Mouse (Mus musculus) olfactory bulb, adult 2 months (tissue): ENCODE results near the gene Eif5. TPM values are rescaled to one million over a fixed set of nuclear protein-coding genes. Genes with fewer than 3 reads are reported as not detected.

ENCODE experiments used
- H3K27ac ChIP-seq: fragments of 200-500 bp; 2 replicates; pipeline ENCODE4 v1.5.1; 2012; ENCODE audit warnings: low read depth, low read length; ENCODE audit not compliant: insufficient read depth
- H3K4me1 ChIP-seq: fragments of 200-500 bp; 2 replicates; pipeline ENCODE4 v1.6.1; 2012; ENCODE audit warnings: low read length; ENCODE audit not compliant: control insufficient read depth, insufficient read depth
- H3K4me3 ChIP-seq: fragments of 200-500 bp; 2 replicates; pipeline ENCODE4 v1.5.1; 2012; ENCODE audit warnings: mild to moderate bottlenecking, low read depth, low read length, moderate library complexity; ENCODE audit not compliant: insufficient read depth
- CTCF ChIP-seq: fragments of 200-500 bp; IDR thresholded peaks from 2 replicates; pipeline ENCODE4 v1.5.1; 2012; ENCODE audit warnings: low read depth, mild to moderate bottlenecking, low read length, moderate library complexity; ENCODE audit not compliant: insufficient read depth
- POLR2A ChIP-seq: fragments of 200-500 bp; IDR thresholded peaks from 2 replicates; pipeline ENCODE4 v1.6.1; 2012; ENCODE audit warnings: mild to moderate bottlenecking, low read depth, low read length, moderate library complexity; ENCODE audit not compliant: insufficient read depth
- WGBS: fragments of 180-500 bp; shearing (Covaris S2); methylation state at CpG from one replicate; pipeline ENCODE4 v1.1.7; 2018; 5-methylcytosine and 5-hydroxymethylcytosine counted together
- polyA plus RNA-seq: library from polyadenylated mRNA; stranded (reverse); fragments of >200 nt; gene quantifications from 2 replicates; pipeline ENCODE4 v1.2.4, GENCODE M21; 2012; ENCODE audit warnings: low replicate concordance; ENCODE audit not compliant: missing spikeins, insufficient read depth, insufficient read length

The Eif5 gene
- polyA plus RNA-seq, 1 experiment, result 214 TPM

- H3K27ac ChIP-seq, result no peak overlapping the region
- H3K4me1 ChIP-seq, result no peaks in the 10 kb centered on the region
- no peak overlapping the region for H3K4me3 ChIP-seq
- TF ChIP-seq CTCF (no peak), POLR2A (no peak)
- WGBS, result 31% methylated on average over 2 of the region's 2 CpGs
Measured at GRCm38 (mm10) chr12:111593775-111594174, 56.0 kb downstream of the Eif5 start.

Other genes starting within 250 kb of the Eif5 start
- not detected in 2 replicates for gene Cdc42bpb, start 160.3 kb upstream of the Eif5 start, polyA plus RNA-seq
- not detected in 2 replicates for gene Lbhd2, start 131.2 kb upstream of the Eif5 start, polyA plus RNA-seq
- not detected in 2 replicates for gene Exoc3l4, start 121.0 kb upstream of the Eif5 start, polyA plus RNA-seq
- gene Tnfaip2, start 95.5 kb upstream of the Eif5 start, polyA plus RNA-seq, result not detected in 2 replicates
- not detected in 2 replicates for gene Gm266, start 52.2 kb upstream of the Eif5 start, polyA plus RNA-seq
- gene Mark3, start 36.5 kb downstream of the Eif5 start, polyA plus RNA-seq, result 214 TPM in 1 of 2 replicates, not detected in the other
- 210 and 316 TPM in 2 replicates for gene Ckb, start 134.3 kb downstream of the Eif5 start, polyA plus RNA-seq
- gene Trmt61a, start 140.1 kb downstream of the Eif5 start, polyA plus RNA-seq, result not detected in 2 replicates
- gene Bag5, start 175.2 kb downstream of the Eif5 start, polyA plus RNA-seq, result not detected in 2 replicates
- not detected in 2 replicates for gene Apopt1, start 175.2 kb downstream of the Eif5 start, polyA plus RNA-seq
- gene Klc1, start 220.8 kb downstream of the Eif5 start, polyA plus RNA-seq, result 135 and 1,741 TPM in 2 replicates